Mouse (Mus musculus): Measurements from ENCODE around the gene Zbtb12.

DNA sequence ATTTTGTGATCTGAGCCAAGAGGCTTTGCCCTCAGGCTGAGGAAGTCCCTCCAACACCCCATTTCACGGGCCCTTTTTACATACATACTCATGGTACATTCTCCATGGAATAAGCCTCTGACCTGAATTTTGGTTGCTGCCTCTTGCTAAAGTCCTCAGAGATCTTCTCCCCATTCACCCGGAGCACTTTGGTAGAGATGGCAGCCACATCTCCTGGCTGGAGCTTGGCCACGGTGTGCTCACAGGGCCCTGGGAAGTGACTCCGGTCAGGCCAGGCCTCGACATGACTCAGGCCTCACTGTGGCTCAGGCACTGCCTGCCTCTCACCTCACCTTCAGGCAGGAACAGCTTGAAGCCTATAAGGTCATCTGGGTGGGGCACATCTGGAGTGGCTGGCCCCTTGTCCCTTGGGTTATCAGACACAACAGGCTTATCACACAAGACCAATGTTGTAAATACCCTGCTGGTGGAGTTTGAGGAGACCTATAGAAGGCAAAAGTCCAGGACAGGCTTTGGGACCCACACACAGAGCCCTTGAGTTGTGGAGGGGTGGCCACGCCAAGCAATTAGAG, 38.5 kb upstream of the Zbtb12 start:
- TF ChIP-seq POLR2A (IDR thresholded peaks at IDR 0.05; ENCODE audit: borderline replicate concordance, extremely low read depth, low read depth, low read length) (no peak), CTCF (IDR thresholded peaks at IDR 0.05; ENCODE audit: insufficient read depth, low read length) (no peak)
